Mouse (Mus musculus) embryonic fibroblast, embryonic 13.5 days (primary cell): Measurements from ENCODE around the gene Eif1ad.

Source experiments
- CTCF ChIP-seq: IDR thresholded peaks from 2 replicates; pipeline ENCODE4 v1.5.1; 2011; ENCODE audit warnings: mild to moderate bottlenecking, control low read depth, low read length, moderate library complexity, borderline replicate concordance; ENCODE audit not compliant: insufficient read depth
- POLR2A ChIP-seq: IDR thresholded peaks from 2 replicates; pipeline ENCODE4 v1.6.1; 2011; ENCODE audit warnings: low read depth, mild to moderate bottlenecking, control low read depth, low read length, moderate library complexity

GRCm38 (mm10) chr19:5413840-5414239 is 47.3 kb downstream of the Eif1ad start:
- no peak for TF ChIP-seq POLR2A
- TF ChIP-seq CTCF = no peak
